Comparison of ENCODE assay signal across 7 mouse cellular contexts in the genomic region with DNA sequence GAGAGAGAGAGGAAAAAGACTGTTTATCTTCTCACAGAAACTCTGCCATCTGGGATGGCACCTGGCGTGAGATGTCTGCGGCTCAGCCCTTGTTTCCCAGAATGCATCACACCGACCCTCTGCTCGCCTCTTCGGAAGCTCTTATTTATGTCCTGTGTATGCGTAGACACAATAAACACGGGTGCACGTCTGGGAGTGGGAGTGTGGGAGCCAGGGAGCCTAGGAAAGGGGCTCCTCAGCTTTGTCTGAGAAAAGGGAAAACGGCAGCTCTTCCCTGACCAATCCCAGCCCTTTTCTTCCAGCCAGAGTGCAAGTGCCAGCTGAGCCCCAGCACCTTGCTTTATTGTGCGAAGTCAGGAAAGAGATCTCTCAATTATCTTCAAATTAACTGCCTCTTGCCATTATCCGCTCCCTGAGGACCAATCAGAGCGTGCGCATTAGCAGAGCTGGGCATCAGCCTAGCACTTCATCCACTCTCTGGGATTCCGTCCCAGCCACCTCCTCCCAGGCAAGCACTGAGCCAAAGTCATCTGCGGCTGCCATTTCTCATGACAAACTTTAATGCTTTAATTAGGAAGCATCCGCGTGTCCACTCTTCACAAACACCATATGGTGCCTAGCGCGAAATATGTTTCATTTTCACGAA.
A peak's percentile ranks its signal among the peaks of the same experiment; 100 is the strongest.
DNase-seq lines count a peak whose midpoint lies in the region; ATAC-seq and TF ChIP-seq lines count a peak whose summit lies in the region.

No protein-coding gene starts in this region.

- ATAC-seq in frontal cortex, adult (ENCODE audit: low TSS enrichment): peak; percentile 85
- ATAC-seq in intestine, embryonic 15.5 days: peak; percentile 60; the same call in 1 of the 2 replicates
- no peak for ATAC-seq in liver, embryonic 16.5 days (ENCODE audit: low read depth)

- peaks cover 13% of the 10 kb centered on the region; the same call in 1 of the 2 replicates for H3K4me1 ChIP-seq in intestine, embryonic 15.5 days (replicated peaks)
- H3K4me1 ChIP-seq in liver, embryonic 16.5 days (ENCODE audit: control insufficient read depth, low read depth, low read length): no peaks in the 10 kb centered on the region
- 0 out of 2 replicates have a peak, but pooled peaks cover 3% of the 10 kb centered on the region for H3K4me1 ChIP-seq in small intestine, adult 2 months (ENCODE audit: control insufficient read depth, insufficient read depth, insufficient read length, low read length)

- DNase-seq in R1 (ENCODE audit: low read depth, low spot score): peak; percentile 52
- peak; percentile 14 for DNase-seq in cerebellum, adult 11 months
- DNase-seq in ovary, adult 18-20 months (ENCODE audit: low spot score): no peak

- no peak for TF ChIP-seq CTCF in small intestine, adult 2 months (IDR thresholded peaks at IDR 0.05; ENCODE audit: extremely low read depth, insufficient read length, insufficient replicate concordance, low read depth, low read length)

- no peaks in the 10 kb centered on the region for H3K36me3 ChIP-seq in intestine, embryonic 15.5 days
- no peaks in the 10 kb centered on the region for H3K36me3 ChIP-seq in liver, embryonic 16.5 days (ENCODE audit: control insufficient read depth, insufficient read depth)
- H3K36me3 ChIP-seq in small intestine, adult 2 months (ENCODE audit: control insufficient read depth, insufficient read depth, low read length): no peaks in the 10 kb centered on the region

- TF ChIP-seq POLR2A in small intestine, adult 2 months (IDR thresholded peaks at IDR 0.05; ENCODE audit: low read depth, low read length): no peak

- no peaks in the 10 kb centered on the region for H3K27me3 ChIP-seq in intestine, embryonic 15.5 days (replicated peaks)
- no peaks in the 10 kb centered on the region for H3K27me3 ChIP-seq in liver, embryonic 16.5 days (ENCODE audit: control insufficient read depth, insufficient read depth, low read depth, low read length)
- H3K27me3 ChIP-seq in small intestine, adult 2 months (ENCODE audit: control insufficient read depth, insufficient read depth, low read length): no peaks in the 10 kb centered on the region

- 42% methylated on average over 20 of the region's 20 CpGs for WGBS in intestine, embryonic 15.5 days
- 59% methylated on average over 20 of the region's 20 CpGs for WGBS in liver, embryonic 16.5 days (ENCODE audit: insufficient replicate concordance)
- WGBS in small intestine, adult 2 months: 71% methylated on average over 20 of the region's 20 CpGs

- no peaks in the 10 kb centered on the region for H3K9me3 ChIP-seq in intestine, embryonic 15.5 days
- no peaks in the 10 kb centered on the region for H3K9me3 ChIP-seq in liver, embryonic 16.5 days (replicated peaks; ENCODE audit: control insufficient read depth, low read length)

- no peak overlapping the region for H3K9ac ChIP-seq in intestine, embryonic 15.5 days
- H3K9ac ChIP-seq in liver, embryonic 16.5 days (ENCODE audit: low read depth, low read length): no peak overlapping the region

- peak overlapping the region; percentile 46 for H3K4me2 ChIP-seq in intestine, embryonic 15.5 days (replicated peaks)
- H3K4me2 ChIP-seq in liver, embryonic 16.5 days (ENCODE audit: low read depth, low read length): peak overlapping the region; percentile 13; the same call in 1 of the 2 replicates

- no peak overlapping the region for H3K4me3 ChIP-seq in intestine, embryonic 15.5 days (replicated peaks)
- H3K4me3 ChIP-seq in liver, embryonic 16.5 days (ENCODE audit: low read depth, low read length): 0 out of 2 replicates have a peak overlapping the region, but pooled peaks have one; percentile 5
- H3K4me3 ChIP-seq in small intestine, adult 2 months (ENCODE audit: low read depth, low read length): 0 out of 2 replicates have a peak overlapping the region, but pooled peaks have one; percentile 5

- H3K27ac ChIP-seq in intestine, embryonic 15.5 days: no peak overlapping the region
- H3K27ac ChIP-seq in liver, embryonic 16.5 days (ENCODE audit: low read length): no peak overlapping the region
- H3K27ac ChIP-seq in small intestine, adult 2 months (ENCODE audit: insufficient read depth, low read depth, low read length): no peak overlapping the region
